Mouse (Mus musculus): ENCODE measurements around the gene Thada.
A peak's percentile ranks its signal among the peaks of the same experiment; 100 is the strongest.

Thada gene

DNA sequence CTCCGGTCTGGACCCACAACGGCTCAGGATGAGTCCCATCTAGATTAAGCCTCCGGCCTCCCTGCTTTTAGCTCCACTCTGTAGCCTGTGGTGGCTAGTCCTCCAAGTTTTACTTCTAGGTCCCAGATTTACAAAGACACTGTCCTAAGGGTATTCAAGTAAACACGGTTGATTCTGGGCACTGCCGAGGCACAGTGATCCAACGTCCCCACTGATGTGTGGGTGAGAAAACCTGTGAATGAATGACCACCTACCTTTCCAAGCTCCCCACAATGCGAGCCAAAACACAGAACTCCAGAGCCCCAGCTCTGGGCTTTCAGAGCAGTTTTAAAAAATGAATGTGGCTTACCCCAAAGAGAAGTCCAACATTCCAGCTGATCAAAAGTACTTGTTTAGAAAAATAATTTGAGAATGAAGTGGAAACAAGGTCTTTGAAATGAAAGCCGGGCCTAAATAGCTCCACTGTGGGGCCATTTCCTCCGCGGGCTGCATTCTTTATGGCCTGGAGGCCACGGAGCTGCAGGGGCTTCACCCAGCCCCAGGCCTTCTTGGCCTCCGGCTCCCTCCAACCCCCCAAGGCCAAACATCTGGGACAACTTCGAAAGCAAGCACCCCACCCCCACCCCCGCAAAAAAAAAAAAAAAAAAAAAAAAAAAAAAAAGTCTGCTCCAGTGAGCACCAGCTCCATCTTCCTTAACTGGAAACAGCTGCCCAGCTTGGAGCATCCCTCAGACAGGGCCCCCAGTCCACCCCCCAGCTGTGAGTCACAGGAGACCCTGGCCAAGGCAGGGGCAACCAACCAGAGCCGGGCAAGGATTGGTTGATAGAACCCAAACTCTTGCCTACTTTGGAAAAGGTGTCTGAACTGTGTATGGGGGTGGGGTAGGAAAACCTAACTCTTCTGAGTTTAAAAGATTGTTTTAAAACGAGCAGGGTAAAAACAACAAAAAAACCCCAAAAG is 283.4 kb downstream of the Thada start:
- DNase-seq, result peak; percentile 51 to 60

GRCm38 (mm10) chr17:84181502-84182310 is 284.3 kb downstream of the Thada start:
- DNase-seq, result peak; percentile 65 to 81

- peak; percentile 62 for DNase-seq
Observed at GRCm38 (mm10) chr17:84180715-84181501, 285.1 kb downstream of the Thada start.

DNA sequence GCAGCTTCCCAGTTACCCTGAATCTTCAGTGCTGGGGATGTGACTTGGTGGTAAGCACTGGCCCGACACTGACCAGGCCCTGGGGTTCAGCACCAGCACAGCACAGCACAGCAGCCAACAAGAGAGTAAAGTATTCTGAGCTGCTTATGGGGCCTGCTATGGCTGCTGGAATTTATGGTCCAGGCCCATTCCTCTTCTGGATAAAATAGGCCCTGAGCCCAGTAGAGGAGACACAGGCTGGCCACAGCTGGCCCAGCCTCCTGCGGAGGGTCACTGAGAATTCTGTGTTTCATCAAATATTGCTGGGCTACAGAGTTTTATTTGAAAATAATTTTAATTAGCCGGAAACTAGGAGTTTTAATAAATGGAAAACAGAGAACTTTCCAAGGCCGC is 286.0 kb downstream of the Thada start:
- peak in 1 of 2 experiments; percentile 31 for DNase-seq

GRCm38 (mm10) chr17:84179026-84179972 is 286.7 kb downstream of the Thada start:
- DNase-seq, result peak in 1 of 2 experiments; percentile 4

GRCm38 (mm10) chr17:84177481-84177880 is 288.5 kb downstream of the Thada start:
- peak; percentile 61 to 64 for DNase-seq

DNA sequence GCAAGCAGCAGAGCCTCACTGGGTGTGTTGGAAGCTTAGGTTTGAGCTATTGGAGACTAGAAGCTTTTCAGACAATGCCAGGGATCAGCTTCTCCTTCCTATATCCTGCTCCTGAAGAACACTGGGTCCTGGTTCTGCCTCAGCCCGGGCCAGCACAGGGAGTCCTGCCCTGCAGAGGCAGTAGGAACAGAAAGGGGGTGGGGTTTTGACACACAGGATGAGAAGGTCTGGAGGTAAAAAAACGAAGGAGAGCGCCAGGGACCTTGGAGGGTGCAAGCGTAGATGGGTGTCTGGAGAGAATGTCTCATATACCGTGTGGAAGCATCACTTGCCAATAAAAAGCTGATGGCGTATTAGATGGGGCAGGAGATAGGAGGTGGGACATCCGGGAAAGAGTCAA is 289.6 kb downstream of the Thada start:
- DNase-seq, result peak; percentile 3 to 29

DNA sequence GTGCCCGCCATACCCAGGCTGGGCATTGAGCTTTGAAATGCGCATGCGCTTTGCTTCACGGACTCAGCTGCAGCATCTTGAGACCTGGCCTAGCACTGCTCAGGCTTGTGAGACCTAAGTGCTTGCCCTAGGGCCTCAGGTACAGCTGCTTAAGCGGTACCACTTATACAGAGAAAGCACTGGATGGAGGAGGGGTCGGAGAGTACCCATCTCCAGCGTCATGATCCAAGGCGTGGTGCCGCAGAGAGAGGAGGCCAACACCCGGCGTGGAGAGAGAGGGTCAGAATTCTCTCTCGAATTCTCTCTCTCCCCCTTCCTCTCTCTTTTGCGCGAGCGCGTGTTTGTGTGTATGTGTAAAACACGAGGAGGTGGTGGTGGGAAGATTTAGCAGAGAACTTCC is 290.8 kb downstream of the Thada start:
- DNase-seq, result peak in 1 of 2 experiments; percentile 0

DNA sequence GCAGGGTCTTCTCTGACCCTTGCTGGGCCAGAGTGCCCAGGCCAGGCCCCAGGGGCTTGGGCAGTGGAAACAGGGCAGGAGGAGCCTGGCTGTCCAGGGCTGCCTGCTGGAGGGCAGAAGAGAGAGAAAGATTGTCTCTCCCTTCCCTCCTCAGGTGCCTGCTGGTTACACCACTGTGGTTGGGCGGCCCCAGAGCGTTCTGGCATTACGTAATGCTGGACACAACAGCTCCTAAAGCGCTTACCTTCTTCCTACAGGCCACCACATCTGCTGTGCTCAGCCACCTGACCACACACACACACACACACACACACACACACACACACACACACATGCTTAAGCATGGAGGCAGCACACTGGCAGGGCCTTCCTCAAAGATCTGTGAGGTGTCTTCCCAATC is 298.6 kb downstream of the Thada start:
- peak in 1 of 2 experiments; percentile 3 for DNase-seq

DNA sequence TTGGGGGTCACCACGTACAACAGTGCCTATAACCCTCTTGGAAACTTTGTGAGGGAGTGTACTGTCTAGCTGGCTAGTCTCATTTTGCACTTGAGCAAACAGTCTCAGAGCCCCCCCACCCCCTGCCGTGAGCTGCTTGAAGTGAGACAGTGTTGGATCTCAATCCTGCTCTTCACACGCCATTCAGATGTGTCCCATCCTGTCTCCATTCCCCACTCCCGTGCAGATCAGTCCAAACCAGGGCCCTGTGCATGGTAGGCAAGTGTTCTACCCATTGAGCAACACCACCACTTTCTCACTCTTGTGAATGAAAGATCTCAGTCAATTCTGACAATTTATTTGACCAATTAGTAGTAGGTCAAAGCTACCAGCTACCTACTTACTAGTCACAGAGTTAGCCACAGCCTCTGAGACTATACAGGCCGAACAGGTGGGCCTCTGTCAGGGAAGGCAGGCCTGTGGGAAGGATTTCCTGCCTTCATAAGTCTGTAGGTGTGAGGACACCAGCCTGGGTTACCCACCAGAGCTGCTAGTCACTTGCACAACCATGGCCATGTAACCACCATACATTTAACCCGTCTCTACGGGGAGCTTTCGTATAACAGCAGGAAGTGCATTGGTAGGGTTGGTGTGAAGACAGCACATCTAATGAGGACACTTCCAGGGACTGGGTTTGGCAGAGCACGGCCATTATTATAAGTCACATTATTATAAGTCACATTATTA is 299.7 kb downstream of the Thada start:
- peak in 1 of 2 experiments; percentile 0 for DNase-seq

DNA sequence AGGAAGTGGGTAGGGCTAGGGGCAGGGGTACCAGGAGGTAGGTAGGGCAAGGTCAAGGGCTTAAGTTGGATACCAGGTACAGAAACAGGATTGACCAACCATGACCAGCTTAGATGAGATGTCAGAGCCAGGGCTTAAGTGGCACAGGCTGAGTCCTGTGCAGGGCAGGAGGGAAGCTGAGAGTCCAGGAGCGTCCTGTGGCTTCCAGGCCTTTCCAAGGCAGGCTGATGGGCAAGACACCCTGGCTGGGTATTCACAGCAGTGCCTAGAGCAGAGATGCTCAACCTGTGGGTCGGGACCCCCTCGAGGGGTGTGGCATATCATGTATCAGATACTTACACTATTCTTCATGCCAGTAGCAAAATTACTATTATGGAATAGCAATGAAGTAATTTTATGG is 300.3 kb downstream of the Thada start:
- DNase-seq, result peak in 1 of 2 experiments; percentile 0

DNA sequence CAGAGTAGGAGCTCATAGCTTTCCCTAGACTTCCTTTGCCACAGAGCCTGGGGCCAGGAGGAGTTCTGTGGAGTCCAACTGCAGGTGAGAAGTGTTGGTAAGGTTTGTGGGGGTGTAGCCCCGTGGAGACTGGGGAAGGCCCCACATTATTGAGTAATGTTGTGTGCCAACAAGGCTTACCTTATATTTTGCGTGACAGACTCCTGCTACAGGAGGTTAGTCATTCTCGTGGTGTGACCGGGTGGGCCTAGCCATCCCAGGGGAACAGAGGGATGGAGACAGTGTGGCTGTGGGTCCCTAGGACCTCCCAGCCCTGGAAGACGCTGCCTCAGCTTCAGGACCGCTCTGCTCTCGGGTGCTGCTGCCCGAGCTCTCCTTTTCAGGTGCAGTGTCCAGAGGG is 301.9 kb downstream of the Thada start:
- DNase-seq, result peak in 1 of 2 experiments; percentile 0

GRCm38 (mm10) chr17:84163066-84163785 is 302.8 kb downstream of the Thada start:
- peak in 1 of 2 experiments; percentile 2 for DNase-seq

- peak in 1 of 2 experiments; percentile 1 for DNase-seq
Observed at GRCm38 (mm10) chr17:84162211-84162760, 303.7 kb downstream of the Thada start.

DNA sequence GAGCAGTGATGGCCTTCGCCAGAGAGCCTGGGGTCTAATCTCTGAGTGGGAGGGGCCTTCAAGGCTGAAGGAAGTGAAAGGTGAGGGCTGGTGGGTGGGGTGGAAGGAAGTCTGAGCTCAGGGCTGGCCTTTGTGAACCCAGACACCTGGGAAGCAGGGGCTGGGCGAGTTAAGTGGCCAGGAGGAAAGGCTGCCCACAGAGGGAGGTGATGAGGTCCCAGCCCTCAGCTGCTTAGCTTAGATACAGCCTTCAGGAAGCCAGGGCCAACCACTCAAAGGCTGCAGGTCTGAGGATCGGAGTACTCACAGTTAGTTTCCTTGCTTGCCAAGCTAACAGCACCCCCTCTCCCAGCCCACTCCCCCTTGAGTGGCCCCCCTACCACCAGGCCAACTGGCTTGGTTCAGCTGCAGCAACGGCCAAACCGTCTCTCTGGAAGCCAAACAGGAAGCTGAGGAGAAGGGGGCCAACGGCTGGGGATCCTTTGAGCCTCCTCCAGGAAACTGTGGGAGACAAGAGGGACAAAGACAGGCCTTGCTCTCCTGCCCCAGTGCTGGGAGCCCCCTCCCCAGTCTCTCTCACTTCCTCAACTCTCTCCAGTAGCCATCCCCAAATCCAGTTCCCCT is 304.7 kb downstream of the Thada start:
- peak in 1 of 2 experiments; percentile 10 for DNase-seq

GRCm38 (mm10) chr17:84158891-84159290 is 307.1 kb downstream of the Thada start:
- peak in 1 of 2 experiments; percentile 45 for DNase-seq

DNA sequence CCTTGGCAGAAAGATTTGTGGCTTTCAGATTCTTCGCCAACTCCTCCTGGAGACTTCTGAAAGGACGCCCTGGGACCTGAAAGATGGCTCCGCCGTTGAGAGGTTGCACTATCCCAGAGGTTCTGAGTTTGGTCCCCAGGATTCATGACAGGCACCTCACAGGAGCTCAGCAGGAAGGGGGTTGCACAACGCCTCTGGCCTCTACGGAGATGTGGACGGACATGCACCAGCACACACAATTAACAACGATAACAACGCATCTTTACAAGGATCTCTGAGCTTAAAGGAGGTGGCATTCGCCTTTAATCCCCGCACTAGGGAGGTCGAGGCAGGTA is 307.6 kb downstream of the Thada start:
- no peak for DNase-seq

GRCm38 (mm10) chr17:84157743-84158460 is 308.1 kb downstream of the Thada start:
- DNase-seq, result peak; percentile 52 to 68
